8 mouse cellular contexts compared by ENCODE assay signal in the genomic region with DNA sequence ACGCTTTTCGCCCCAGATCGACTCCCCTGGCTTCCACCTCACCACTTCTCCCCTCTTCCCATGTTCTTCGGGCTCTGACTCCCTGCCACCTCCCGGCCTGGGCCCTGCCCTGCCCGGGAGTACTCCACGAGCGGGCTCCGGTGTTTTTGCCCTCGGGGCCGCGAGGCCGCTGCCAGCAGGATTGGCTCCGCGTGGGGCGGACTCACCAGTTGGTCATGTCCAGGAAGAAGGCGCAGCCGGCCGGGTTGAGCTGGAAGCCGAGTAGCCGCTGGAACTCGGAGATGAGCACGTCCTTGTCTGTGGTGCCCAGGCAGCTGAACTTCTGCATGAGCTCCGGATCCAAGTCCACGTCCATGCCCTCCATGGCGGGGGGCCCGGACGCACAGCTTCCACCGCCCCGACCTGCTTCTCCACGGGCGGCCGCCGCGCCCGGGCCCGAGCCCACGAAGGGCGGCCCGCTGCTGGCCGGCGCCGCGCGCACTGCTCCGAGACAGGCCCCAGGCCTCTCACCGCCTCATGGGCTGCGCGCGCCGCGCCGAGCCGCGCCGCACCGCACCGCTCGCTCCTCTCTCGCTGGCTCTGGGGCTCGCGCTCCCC. TPM values are rescaled to one million over a fixed set of nuclear protein-coding genes. Genes with fewer than 3 reads are reported as not detected.
A peak's percentile ranks its signal among the peaks of the same experiment; 100 is the strongest.
DNase-seq lines count a peak whose midpoint lies in the region; ATAC-seq and TF ChIP-seq lines count a peak whose summit lies in the region.

No protein-coding gene starts in this region.

- H3K27me3 ChIP-seq in hindbrain, postnatal 0 days (ENCODE audit: insufficient read depth, low read length): no peaks in the 10 kb centered on the region
- H3K27me3 ChIP-seq in midbrain, embryonic 11.5 days (ENCODE audit: control insufficient read depth, insufficient read depth, low read length): no peaks in the 10 kb centered on the region

- no peaks in the 10 kb centered on the region for H3K9me3 ChIP-seq in hindbrain, postnatal 0 days (ENCODE audit: low read length)
- H3K9me3 ChIP-seq in midbrain, embryonic 11.5 days (ENCODE audit: control insufficient read depth, low read length): no peaks in the 10 kb centered on the region

- 1% methylated on average over 37 of the region's 62 CpGs for WGBS in hindbrain, postnatal 0 days
- 1% methylated on average over 36 of the region's 62 CpGs for WGBS in midbrain, embryonic 11.5 days

- H3K4me2 ChIP-seq in hindbrain, postnatal 0 days (ENCODE audit: low read depth, low read length): peak overlapping the region; percentile 93
- peak overlapping the region; percentile 96 for H3K4me2 ChIP-seq in midbrain, embryonic 11.5 days

- DNase-seq in R1 (ENCODE audit: low read depth, low spot score): peak; percentile 43
- DNase-seq in cerebellum, adult 9-10 months: peak; percentile 74
- DNase-seq in gastrocnemius, adult 18-20 months (ENCODE audit: low spot score): peak; percentile 55
- no peak for DNase-seq in hindbrain, postnatal 0 days (ENCODE audit: low spot score)
- DNase-seq in left cerebral cortex, postnatal 36 days (ENCODE audit: low spot score in 2 of 2): peak; percentile 64 to 65
- no peak for DNase-seq in midbrain, embryonic 11.5 days (ENCODE audit: low spot score, missing footprints)
- peak; percentile 71 to 79 for DNase-seq in spleen, postnatal 10 days (ENCODE audit: low spot score in 2 of 2)
- no peak for DNase-seq in B cell, adult 2 months

- intact Hi-C loops in left cerebral cortex, postnatal 36 days (cut with DNase I): loop anchor here (1.0 to 5.0 kb wide), 2 partner anchors 20 to 183 kb away; partner anchors contain the start of genes RPS10-NUDT3 and Rps10

- H3K4me3 ChIP-seq in hindbrain, postnatal 0 days (ENCODE audit: low read length): peak overlapping the region; percentile 96
- peak overlapping the region; percentile 96 for H3K4me3 ChIP-seq in midbrain, embryonic 11.5 days (ENCODE audit: low read depth, low read length)

- H3K4me1 ChIP-seq in hindbrain, postnatal 0 days (ENCODE audit: insufficient read depth, low read length): peaks cover 15% of the 10 kb centered on the region
- peaks cover 20% of the 10 kb centered on the region for H3K4me1 ChIP-seq in midbrain, embryonic 11.5 days (ENCODE audit: control insufficient read depth, insufficient read depth, low read length)

- H3K36me3 ChIP-seq in hindbrain, postnatal 0 days (ENCODE audit: insufficient read depth, low read length): no peaks in the 10 kb centered on the region
- no peaks in the 10 kb centered on the region for H3K36me3 ChIP-seq in midbrain, embryonic 11.5 days (ENCODE audit: control insufficient read depth, insufficient read depth, low read length)

- H3K9ac ChIP-seq in hindbrain, postnatal 0 days (replicated peaks; ENCODE audit: low read length): peak overlapping the region; percentile 89
- H3K9ac ChIP-seq in midbrain, embryonic 11.5 days (ENCODE audit: low read length): peak overlapping the region; percentile 93

- peak; percentile 89; the same call in 1 of the 2 replicates for ATAC-seq in hindbrain, postnatal 0 days
- ATAC-seq in midbrain, embryonic 11.5 days (ENCODE audit: low FRiP score): peak; percentile 92

- TF ChIP-seq CTCF in hindbrain, postnatal 0 days (IDR thresholded peaks at IDR 0.05; ENCODE audit: low read depth): no peak

- H3K27ac ChIP-seq in hindbrain, postnatal 0 days: peak overlapping the region; percentile 76
- peak overlapping the region; percentile 54 for H3K27ac ChIP-seq in midbrain, embryonic 11.5 days (ENCODE audit: low read depth, low read length)

RNA-seq across cellular contexts. Expression of gene D17Wsu92e, which starts 0.4 kb away (rescaled TPM):
- total RNA-seq in gastrocnemius, adult 18-20 months (2021): 100 to 1,000 TPM; 211 to 222 TPM
- total RNA-seq in hindbrain, postnatal 0 days (2014; rRNA removed): 73.4 and 89.6 TPM in 2 replicates
- polyA plus RNA-seq in hindbrain, postnatal 0 days (2015; fragmentation: Nextera tagmentation; extraction: Ambion mirVana): 10.3 and 10.5 TPM in 2 replicates
- total RNA-seq in left cerebral cortex, postnatal 36 days (2021): 100 to 1,000 TPM; 205 to 222 TPM
- 8.7 and 10.9 TPM in 2 replicates for polyA plus RNA-seq in midbrain, embryonic 11.5 days (2014; fragmentation: Nextera tagmentation; extraction: Ambion mirVana)

RNA-seq across cellular contexts. Expression of gene Snrpc, which starts 17.9 kb away (rescaled TPM):
- total RNA-seq in gastrocnemius, adult 18-20 months (2021): 10 to 100 TPM; 66.9 to 69.7 TPM
- total RNA-seq in hindbrain, postnatal 0 days (2014; rRNA removed): 124 and 146 TPM in 2 replicates
- 235 TPM in 2 replicates for polyA plus RNA-seq in hindbrain, postnatal 0 days (2015; fragmentation: Nextera tagmentation; extraction: Ambion mirVana)
- 10 to 100 TPM; 49.7 to 53.0 TPM for total RNA-seq in left cerebral cortex, postnatal 36 days (2021)
- polyA plus RNA-seq in midbrain, embryonic 11.5 days (2014; fragmentation: Nextera tagmentation; extraction: Ambion mirVana): 358 and 416 TPM in 2 replicates

RNA-seq across cellular contexts. Expression of gene Uhrf1bp1, which starts 36.2 kb away (rescaled TPM):
- 10 to 100 TPM; 23.7 to 26.1 TPM for total RNA-seq in gastrocnemius, adult 18-20 months (2021)
- total RNA-seq in hindbrain, postnatal 0 days (2014; rRNA removed): 18.1 and 19.9 TPM in 2 replicates
- 3.4 and 3.6 TPM in 2 replicates for polyA plus RNA-seq in hindbrain, postnatal 0 days (2015; fragmentation: Nextera tagmentation; extraction: Ambion mirVana)
- 10 to 100 TPM; 15.7 to 24.8 TPM for total RNA-seq in left cerebral cortex, postnatal 36 days (2021)
- 4.9 TPM in 2 replicates for polyA plus RNA-seq in midbrain, embryonic 11.5 days (2014; fragmentation: Nextera tagmentation; extraction: Ambion mirVana)

Comparison
In these comparisons a context has a peak if more than half of its experiments do, and no peak if none do; other contexts are left out.
1. DNase-seq: peak in R1 (single experiment), cerebellum, adult 9-10 months (single experiment), gastrocnemius, adult 18-20 months (single experiment), left cerebral cortex, postnatal 36 days (2 of 2) and spleen, postnatal 10 days (2 of 2); none in hindbrain, postnatal 0 days (single experiment), midbrain, embryonic 11.5 days (single experiment) and B cell, adult 2 months (0 of 2).